Mouse (Mus musculus): ENCODE data around the gene Ccpg1. TPM values are rescaled to one million over a fixed set of nuclear protein-coding genes. Genes with fewer than 3 reads are reported as not detected.

Ccpg1 gene
- 41.5 and 41.9 TPM in 2 replicates for polyA plus RNA-seq (2011; ENCODE audit: insufficient read depth, insufficient read length, low read depth, missing spikeins)

DNA sequence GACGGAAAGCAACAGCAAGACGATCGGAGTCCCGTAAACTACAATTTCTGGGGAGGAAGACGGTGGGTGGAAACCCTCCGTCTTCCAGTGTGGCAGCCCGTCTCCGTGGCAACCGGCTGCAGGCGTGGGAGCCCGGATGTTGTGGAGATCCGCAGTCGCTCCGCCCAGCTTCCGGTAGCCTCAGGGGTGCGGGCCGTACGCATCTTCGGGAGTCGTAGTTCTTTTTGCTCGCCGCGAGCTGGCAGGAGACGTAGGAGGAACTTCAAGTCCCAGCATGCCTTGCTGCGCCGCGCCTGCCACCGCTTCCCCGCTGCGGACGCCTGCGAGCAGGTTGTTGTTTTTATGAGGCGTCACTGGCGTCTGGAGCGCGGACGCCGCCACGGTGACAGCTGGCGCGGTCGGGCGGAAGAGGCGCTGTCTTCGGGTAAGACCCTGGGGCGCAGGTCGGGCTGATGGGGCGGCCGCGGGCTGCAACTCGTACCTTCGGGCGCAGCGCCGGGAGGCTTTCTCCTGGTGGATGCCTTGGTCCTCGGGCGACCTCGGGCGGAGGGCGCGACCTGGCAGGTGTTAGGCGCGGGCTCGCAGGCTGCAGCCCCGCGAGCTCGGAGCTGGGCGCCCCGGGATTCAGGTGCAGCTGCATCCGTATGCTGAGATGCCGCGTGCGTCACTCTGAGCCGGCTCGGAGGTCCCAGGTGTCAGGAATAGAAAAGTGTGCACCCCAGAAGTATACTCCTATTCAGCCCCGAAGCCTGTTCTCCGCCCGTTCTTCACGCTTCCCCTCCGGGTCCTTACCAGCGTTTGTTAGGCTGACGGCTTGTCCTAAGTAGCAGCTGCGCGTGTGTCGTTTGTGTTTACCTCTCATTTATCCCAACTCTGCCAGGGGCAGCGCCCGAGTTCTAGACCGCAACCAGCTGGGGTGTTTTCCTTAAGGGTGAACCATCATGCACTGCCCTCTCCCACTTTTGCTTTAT lies at the start of gene Ccpg1, which contains the start of gene Ccpg1os:
Ccpg1 (plus strand) TSS at position 180 of the 971 bp plus-strand sequence.
Ccpg1os (minus strand) TSS at position 133 of the 971 bp plus-strand sequence.
- Histone ChIP-seq H3K9me3 (replicated peaks; ENCODE audit: control insufficient read depth, insufficient read depth, low read length, poor library complexity, severe bottlenecking) (no peaks in the 10 kb centered on the region), H3K4me3 (ENCODE audit: low read depth, low read length) (peak within 1 kb of the TSS; percentile 98), H3K9ac (ENCODE audit: low read depth, poor library complexity, severe bottlenecking) (peak within 1 kb of the TSS; percentile 56), H3K27me3 (ENCODE audit: control insufficient read depth, insufficient read depth, low read length, poor library complexity, severe bottlenecking) (no peaks in the 10 kb centered on the region), H3K36me3 (ENCODE audit: control insufficient read depth, insufficient read depth, low read length, poor library complexity, severe bottlenecking) (no peaks in the 10 kb centered on the region), H3K4me1 (ENCODE audit: control insufficient read depth, insufficient read depth, low read length) (no peaks in the 10 kb centered on the region), H3K27ac (ENCODE audit: insufficient read depth, low read length) (no peak within 1 kb of the TSS)
- TF ChIP-seq POLR2A (IDR thresholded peaks at IDR 0.05; ENCODE audit: insufficient read depth, low read length) (peak; percentile 12), CTCF (IDR thresholded peaks at IDR 0.05; ENCODE audit: low read depth, low read length) (no peak)

DNA sequence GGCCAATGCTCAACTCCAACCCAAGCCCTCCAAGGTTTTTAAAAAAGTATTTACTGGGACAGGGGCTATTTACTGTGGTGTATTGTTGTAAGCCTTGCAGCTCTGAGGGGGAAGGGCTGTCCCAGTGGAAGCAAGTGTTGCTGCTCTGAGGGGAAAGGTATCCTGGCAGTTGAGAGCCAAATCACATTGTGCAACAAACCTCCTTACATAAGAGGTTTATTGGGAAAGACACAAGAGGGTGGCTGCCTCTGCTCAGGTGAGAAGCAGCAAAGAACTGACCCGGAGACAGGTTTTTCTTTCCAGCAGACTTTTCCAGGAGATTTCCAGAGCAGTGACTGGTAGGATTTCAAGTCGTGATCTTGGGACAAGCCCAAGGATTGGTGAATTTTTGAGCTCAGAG lies 48.9 kb upstream of the Ccpg1 start:
- Histone ChIP-seq H3K36me3 (ENCODE audit: control insufficient read depth, insufficient read depth, low read length, poor library complexity, severe bottlenecking) (no peaks in the 10 kb centered on the region), H3K27ac (ENCODE audit: insufficient read depth, low read length) (no peak overlapping the region), H3K4me3 (ENCODE audit: low read depth, low read length) (no peak overlapping the region), H3K9me3 (replicated peaks; ENCODE audit: control insufficient read depth, insufficient read depth, low read length, poor library complexity, severe bottlenecking) (no peaks in the 10 kb centered on the region), H3K4me1 (ENCODE audit: control insufficient read depth, insufficient read depth, low read length) (no peaks in the 10 kb centered on the region), H3K9ac (ENCODE audit: low read depth, poor library complexity, severe bottlenecking) (no peak overlapping the region), H3K27me3 (ENCODE audit: control insufficient read depth, insufficient read depth, low read length, poor library complexity, severe bottlenecking) (no peaks in the 10 kb centered on the region)
- no peak for TF ChIP-seq EP300 (IDR thresholded peaks at IDR 0.05; ENCODE audit: insufficient read depth, low read depth, low read length)
- no peak for TF ChIP-seq POLR2A (IDR thresholded peaks at IDR 0.05; ENCODE audit: insufficient read depth, low read length)
- TF ChIP-seq CTCF (IDR thresholded peaks at IDR 0.05; ENCODE audit: low read depth, low read length) = no peak

DNA sequence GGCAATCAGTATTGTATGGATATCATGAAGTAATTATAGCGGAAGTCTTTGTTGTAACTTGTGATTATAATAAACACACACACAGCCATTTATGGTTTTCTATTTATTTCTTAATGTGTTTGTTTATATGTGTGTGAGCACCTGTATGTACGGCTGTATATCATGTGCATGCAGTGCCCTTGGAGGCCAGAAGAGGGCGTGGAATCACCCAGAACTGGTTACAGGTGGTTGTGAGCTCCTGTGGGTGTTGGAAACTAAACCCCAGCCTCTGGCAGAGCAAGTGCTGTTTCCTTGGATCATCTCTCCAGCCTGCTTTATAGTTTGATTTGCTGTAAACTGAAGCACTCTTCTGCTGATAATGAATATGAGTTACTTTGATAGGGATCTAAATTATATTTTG lies 41.8 kb upstream of the Ccpg1 start:
- H3K27ac ChIP-seq (ENCODE audit: insufficient read depth, low read length) = no peak overlapping the region
- peak; percentile 68 for TF ChIP-seq CTCF (IDR thresholded peaks at IDR 0.05; ENCODE audit: low read depth, low read length)
- TF ChIP-seq EP300 (IDR thresholded peaks at IDR 0.05; ENCODE audit: insufficient read depth, low read depth, low read length) = no peak
- H3K9ac ChIP-seq (ENCODE audit: low read depth, poor library complexity, severe bottlenecking) = no peak overlapping the region
- H3K9me3 ChIP-seq (replicated peaks; ENCODE audit: control insufficient read depth, insufficient read depth, low read length, poor library complexity, severe bottlenecking) = peaks cover 5% of the 10 kb centered on the region
- H3K36me3 ChIP-seq (ENCODE audit: control insufficient read depth, insufficient read depth, low read length, poor library complexity, severe bottlenecking) = no peaks in the 10 kb centered on the region
- H3K4me1 ChIP-seq (ENCODE audit: control insufficient read depth, insufficient read depth, low read length) = no peaks in the 10 kb centered on the region
- no peak overlapping the region for H3K4me3 ChIP-seq (ENCODE audit: low read depth, low read length)
- H3K27me3 ChIP-seq (ENCODE audit: control insufficient read depth, insufficient read depth, low read length, poor library complexity, severe bottlenecking) = no peaks in the 10 kb centered on the region

DNA sequence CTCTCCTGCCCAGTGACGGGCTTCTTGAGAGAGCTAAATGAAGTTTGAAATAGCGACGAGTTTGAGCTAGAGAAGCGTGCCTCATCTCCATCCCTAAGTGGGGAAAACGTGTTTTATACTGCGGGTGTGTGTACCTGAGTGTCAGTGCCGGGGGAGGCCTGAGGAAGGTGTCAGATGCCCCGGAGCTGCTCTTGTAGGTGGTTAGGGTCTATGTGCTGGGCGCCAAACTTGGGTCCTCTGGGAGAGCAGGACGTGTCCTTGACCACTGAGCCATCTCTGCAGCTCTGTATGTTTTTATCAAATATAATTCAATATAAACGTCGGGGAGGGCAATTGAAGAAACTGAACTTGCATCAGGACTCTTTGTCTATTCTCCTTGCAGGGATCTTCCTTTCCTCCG lies 40.9 kb upstream of the Ccpg1 start:
- Histone ChIP-seq H3K27me3 (ENCODE audit: control insufficient read depth, insufficient read depth, low read length, poor library complexity, severe bottlenecking) (no peaks in the 10 kb centered on the region), H3K4me3 (ENCODE audit: low read depth, low read length) (0 out of 2 replicates have a peak overlapping the region, but pooled peaks have one; percentile 4), H3K36me3 (ENCODE audit: control insufficient read depth, insufficient read depth, low read length, poor library complexity, severe bottlenecking) (no peaks in the 10 kb centered on the region), H3K9ac (ENCODE audit: low read depth, poor library complexity, severe bottlenecking) (no peak overlapping the region), H3K4me1 (ENCODE audit: control insufficient read depth, insufficient read depth, low read length) (no peaks in the 10 kb centered on the region), H3K9me3 (replicated peaks; ENCODE audit: control insufficient read depth, insufficient read depth, low read length, poor library complexity, severe bottlenecking) (peaks cover 5% of the 10 kb centered on the region), H3K27ac (ENCODE audit: insufficient read depth, low read length) (no peak overlapping the region)
- TF ChIP-seq EP300 (IDR thresholded peaks at IDR 0.05; ENCODE audit: insufficient read depth, low read depth, low read length) (no peak), POLR2A (IDR thresholded peaks at IDR 0.05; ENCODE audit: insufficient read depth, low read length) (no peak), CTCF (IDR thresholded peaks at IDR 0.05; ENCODE audit: low read depth, low read length) (no peak)

DNA sequence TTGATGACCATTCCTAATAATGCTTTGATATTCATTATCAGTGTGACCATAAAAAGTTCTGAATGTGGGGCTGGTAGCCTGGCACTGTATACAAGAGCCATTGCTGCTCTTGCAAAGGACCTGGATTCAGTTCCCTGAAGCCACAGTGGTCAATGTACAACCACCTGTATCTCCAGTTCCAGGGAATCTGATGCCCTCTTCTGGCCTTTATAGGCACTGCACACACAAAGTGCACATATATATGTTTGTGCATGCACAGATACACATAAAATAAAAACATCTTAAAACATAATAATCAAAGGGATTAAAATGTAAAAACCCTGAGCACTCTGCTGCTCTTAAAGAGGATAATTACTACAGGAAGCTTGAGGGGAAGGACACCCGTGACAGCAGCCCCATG lies 38.2 kb upstream of the Ccpg1 start:
- H3K9ac ChIP-seq (ENCODE audit: low read depth, poor library complexity, severe bottlenecking) = no peak overlapping the region
- no peaks in the 10 kb centered on the region for H3K36me3 ChIP-seq (ENCODE audit: control insufficient read depth, insufficient read depth, low read length, poor library complexity, severe bottlenecking)
- H3K4me1 ChIP-seq (ENCODE audit: control insufficient read depth, insufficient read depth, low read length) = no peaks in the 10 kb centered on the region
- no peaks in the 10 kb centered on the region for H3K27me3 ChIP-seq (ENCODE audit: control insufficient read depth, insufficient read depth, low read length, poor library complexity, severe bottlenecking)
- no peak for TF ChIP-seq EP300 (IDR thresholded peaks at IDR 0.05; ENCODE audit: insufficient read depth, low read depth, low read length)
- TF ChIP-seq POLR2A (IDR thresholded peaks at IDR 0.05; ENCODE audit: insufficient read depth, low read length) = no peak
- no peak for TF ChIP-seq CTCF (IDR thresholded peaks at IDR 0.05; ENCODE audit: low read depth, low read length)
- no peak overlapping the region for H3K4me3 ChIP-seq (ENCODE audit: low read depth, low read length)
- H3K9me3 ChIP-seq (replicated peaks; ENCODE audit: control insufficient read depth, insufficient read depth, low read length, poor library complexity, severe bottlenecking) = peaks cover 5% of the 10 kb centered on the region
- no peak overlapping the region for H3K27ac ChIP-seq (ENCODE audit: insufficient read depth, low read length)

DNA sequence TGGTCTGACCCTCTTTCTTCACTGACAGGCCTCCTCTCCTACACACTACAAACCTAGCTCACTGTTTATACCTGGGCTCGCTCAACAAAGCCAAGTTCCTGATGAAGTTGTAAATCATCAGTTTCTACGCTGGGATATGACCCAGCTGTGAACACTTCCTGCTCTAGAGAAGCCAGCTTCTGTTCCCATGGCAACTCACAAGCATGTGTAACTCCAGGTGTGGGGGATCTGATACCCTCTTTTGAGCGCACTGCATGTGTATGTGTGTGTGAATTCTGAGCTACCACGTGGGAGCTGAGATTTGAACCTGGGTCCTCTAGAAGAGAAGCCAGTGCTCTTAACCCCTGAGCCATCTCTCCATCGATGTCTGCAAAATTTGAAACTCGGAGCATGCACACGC lies 35.7 kb upstream of the Ccpg1 start:
- no peaks in the 10 kb centered on the region for H3K27me3 ChIP-seq (ENCODE audit: control insufficient read depth, insufficient read depth, low read length, poor library complexity, severe bottlenecking)
- TF ChIP-seq CTCF (IDR thresholded peaks at IDR 0.05; ENCODE audit: low read depth, low read length) (no peak), POLR2A (IDR thresholded peaks at IDR 0.05; ENCODE audit: insufficient read depth, low read length) (no peak), EP300 (IDR thresholded peaks at IDR 0.05; ENCODE audit: insufficient read depth, low read depth, low read length) (no peak)
- no peak overlapping the region for H3K4me3 ChIP-seq (ENCODE audit: low read depth, low read length)

More for the DNA sequence above, 35.7 kb upstream of the Ccpg1 start:
- no peaks in the 10 kb centered on the region for H3K36me3 ChIP-seq (ENCODE audit: control insufficient read depth, insufficient read depth, low read length, poor library complexity, severe bottlenecking)
- H3K4me1 ChIP-seq (ENCODE audit: control insufficient read depth, insufficient read depth, low read length) = no peaks in the 10 kb centered on the region
- H3K27ac ChIP-seq (ENCODE audit: insufficient read depth, low read length) = no peak overlapping the region
- peaks cover 5% of the 10 kb centered on the region for H3K9me3 ChIP-seq (replicated peaks; ENCODE audit: control insufficient read depth, insufficient read depth, low read length, poor library complexity, severe bottlenecking)
- no peak overlapping the region for H3K9ac ChIP-seq (ENCODE audit: low read depth, poor library complexity, severe bottlenecking)

Measured in ES-Bruce4 (cell line).